Mouse (Mus musculus) hematopoietic stem cell, adult 5-6 weeks (primary cell): ENCODE results near the gene Pde4d. TPM values are rescaled to one million over a fixed set of nuclear protein-coding genes. Genes with fewer than 3 reads are reported as not detected.

Source experiments
- ATAC-seq, 2 experiments: fragments of 125-278 bp in 1 of 2; replicated peaks in 1 of 2; 2 replicates each; pipeline ENCODE4 v1.8.0; 2016 to 2017; ENCODE audit warnings: inconsistent platforms in 2 of 2, mild to moderate bottlenecking in 2 of 2, moderate number of reproducible peaks in 2 of 2, low read depth in 1 of 2, moderate TSS enrichment in 1 of 2; ENCODE audit not compliant: low FRiP score in 2 of 2, poor library complexity in 2 of 2, severe bottlenecking in 2 of 2, insufficient read depth in 1 of 2, low TSS enrichment in 1 of 2
- total RNA-seq: library from RNA; stranded (forward); fragments of 172-1452, 232-1000 nt; gene quantifications from 2 replicates; pipeline ENCODE4 v1.2.3, GENCODE M21; 2017

The Pde4d gene
- total RNA-seq, 1 experiment from 2014 or later, result 29.6 TPM

DNA sequence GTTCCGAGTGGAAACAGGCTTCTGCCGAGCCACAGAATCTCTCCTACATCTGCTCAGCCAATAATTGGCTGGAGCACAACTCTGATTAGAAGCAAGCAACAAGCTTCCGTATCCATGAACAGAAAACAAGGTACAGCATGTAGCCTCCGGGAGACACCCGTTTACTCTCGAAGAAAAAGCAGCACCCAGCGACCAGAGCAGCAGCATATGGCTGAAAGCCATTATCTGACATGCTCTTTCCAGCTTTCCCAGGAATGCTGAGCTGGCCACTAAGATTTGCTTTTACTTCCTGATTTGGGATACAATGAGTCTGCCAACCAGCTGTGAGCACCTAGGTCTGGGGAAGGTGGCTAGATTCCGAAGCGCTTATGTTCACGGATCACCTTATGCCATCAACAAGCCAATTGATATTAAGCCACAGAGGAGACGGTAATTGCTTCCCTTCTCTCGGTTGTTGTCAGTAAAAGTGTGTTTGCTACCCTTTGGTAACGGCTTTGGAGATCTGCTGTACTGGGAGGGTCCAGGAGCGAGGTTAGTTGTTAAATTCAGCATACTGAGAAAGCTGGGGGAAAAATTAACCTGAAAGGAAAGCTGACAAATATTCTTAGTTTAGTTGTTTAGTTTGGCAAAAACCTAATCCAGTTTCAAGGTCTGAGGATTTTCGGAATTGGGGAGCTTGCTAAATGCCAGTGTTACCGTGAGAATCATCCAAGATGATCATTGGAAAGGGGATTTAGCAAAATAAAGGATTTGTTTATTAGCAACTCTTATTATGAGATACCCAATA lies 1131.7 kb downstream of the Pde4d start:
- no peak for ATAC-seq

DNA sequence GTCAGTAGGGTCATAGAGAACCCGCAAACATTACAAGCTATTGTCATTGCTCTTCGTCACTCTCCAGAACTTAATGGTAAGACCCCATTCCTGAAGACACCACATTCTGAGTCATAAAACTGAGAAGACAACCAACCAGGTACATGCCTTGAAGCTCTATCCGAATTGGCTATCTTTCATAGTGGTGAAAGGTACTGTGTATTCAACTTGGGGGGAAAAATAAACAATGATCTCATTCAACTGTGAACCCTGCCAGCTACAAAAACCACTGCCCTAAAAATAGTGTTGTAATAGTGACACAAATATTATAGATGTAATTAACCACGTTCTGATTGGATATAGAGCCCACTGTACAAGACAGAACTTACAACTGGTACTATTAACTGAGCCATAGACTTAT lies 1140.3 kb downstream of the Pde4d start:
- ATAC-seq, result no peak

DNA sequence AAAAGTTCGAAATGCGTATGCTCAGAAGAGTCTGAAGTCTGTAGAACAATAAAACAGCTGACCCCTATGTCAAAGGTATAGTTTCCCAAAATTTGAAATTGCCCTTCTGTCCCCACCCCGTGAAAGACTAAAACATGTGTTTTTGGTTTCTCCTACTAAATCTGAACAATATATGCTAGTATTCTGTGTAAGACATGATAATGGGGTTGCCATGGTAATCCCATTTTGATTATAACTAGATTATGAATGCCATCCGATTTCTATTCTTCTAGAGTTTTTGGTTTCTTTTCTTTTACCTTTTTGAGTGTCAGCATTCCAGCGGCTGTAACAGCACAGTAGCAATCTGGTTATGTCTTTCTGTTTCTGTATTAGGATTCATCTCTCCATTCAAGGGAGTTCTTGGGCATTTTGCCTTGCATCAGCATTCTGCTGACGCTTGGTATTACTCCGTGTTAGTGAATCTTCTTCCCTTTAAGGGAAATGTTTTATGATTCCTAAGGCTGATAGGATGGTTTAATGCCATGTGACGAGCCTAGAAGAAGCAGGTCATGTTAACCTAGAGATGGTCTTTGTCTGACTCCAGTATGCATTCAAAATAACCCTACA lies 1142.5 kb downstream of the Pde4d start:
- no peak for ATAC-seq

DNA sequence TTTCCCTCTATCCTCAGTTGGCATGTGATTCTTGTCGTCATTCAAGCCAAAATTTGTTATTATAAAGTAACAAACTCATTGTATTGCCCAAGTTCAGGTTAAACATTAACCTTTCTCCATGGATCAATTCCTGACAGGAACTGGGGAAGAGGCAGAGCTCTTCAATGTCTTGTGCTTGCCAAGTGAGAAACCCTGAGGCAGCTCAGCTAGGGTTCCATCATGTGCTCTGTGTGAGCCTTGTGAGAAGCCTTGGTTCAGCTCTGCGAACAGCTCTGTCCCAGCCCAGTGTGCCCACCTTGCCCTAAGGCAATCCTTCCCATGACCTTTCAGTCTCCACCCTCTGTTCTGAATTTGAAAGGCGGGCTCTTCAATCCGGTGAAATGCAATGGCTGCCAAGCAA lies 1150.0 kb downstream of the Pde4d start:
- no peak for ATAC-seq

DNA sequence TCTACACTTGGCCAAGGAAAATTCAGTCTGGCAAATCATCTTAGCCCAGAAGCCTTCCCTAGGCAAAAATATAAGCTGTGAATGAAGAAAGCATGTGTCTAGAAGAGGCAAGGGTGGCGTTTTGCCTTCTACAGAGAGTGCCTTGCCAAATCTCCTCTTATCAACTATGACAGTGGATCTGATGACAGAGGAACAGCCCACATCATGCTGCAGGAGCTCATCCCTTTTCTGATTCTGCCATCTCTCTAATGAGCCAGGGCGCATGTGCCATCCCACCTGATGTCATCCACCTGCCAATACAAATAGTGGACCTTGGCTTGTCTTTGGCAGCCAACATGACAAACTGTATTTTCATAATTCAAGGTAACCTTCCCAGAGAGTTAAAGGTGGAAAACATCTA lies 1154.3 kb downstream of the Pde4d start:
- ATAC-seq, result no peak

DNA sequence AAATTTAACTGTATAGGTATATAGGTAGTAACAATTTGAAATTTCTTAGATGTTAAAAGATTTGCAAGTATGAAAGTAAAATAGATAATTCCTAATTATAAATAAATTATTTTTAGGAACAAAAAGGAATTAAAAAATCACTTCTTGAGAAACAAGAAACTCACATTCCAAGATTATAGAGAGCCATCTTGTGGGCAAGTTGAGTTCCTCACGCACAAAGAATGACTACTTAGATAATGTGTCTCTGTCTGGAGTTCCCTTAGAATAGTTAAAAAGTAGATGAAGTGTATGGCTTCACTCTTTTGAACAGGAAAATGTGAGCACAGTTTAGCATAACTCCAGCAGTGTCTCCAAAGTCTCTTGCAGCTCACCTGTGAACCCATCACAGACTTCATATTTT lies 1155.4 kb downstream of the Pde4d start:
- ATAC-seq, result no peak

DNA sequence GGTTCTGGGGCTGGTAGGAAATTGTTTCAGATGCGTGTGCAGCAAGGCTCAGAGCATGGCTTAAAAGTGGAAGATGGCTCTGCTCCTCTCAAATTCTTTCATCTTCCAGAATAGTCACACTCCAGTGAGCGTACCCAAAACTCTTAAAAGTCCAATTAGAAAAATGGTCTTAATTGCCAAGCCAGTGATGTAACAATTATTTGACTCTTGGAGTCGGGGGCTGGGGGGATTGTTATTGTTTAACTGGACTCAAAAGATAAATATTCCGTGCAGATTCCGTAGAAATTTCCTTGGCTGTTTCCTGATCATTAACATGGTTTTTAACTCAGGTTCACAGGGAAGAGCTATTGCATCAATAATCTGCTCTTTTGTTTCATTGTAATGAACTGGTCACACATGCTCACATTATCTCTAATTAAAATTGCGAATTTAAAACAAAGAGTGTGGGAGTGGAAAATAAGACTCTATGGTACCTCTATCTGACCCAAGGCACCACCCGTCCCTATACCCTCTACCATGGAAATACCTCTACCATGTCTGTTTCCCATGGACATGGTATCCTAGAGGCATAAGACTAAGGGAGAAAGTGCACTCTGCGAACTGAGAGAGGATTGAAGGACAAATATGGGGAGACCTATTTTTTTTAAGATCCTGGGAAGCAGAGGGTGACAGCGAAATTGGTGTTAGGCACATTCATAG lies 1159.5 kb downstream of the Pde4d start:
- no peak for ATAC-seq

DNA sequence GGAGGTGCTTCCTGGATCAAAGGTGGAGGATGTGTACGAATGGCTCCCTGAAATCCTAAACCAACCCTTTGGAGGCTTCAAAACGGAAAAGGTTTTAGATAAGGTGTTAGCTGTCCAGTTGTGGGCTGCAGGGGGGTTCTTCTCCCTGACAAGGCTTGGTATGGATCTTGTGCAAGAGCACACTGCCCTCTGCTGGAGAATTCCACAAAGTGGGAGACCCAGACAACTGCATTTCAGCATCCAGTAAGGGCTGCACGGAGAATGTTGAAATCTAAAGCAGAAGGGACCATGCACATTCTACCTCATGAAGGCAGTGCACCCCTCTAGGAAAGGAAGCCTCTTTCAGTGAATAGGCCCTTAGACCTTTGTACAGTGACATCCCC lies 1160.0 kb downstream of the Pde4d start:
- peak; percentile 58 to 59; a peak in 3 of 4 replicates for ATAC-seq

DNA sequence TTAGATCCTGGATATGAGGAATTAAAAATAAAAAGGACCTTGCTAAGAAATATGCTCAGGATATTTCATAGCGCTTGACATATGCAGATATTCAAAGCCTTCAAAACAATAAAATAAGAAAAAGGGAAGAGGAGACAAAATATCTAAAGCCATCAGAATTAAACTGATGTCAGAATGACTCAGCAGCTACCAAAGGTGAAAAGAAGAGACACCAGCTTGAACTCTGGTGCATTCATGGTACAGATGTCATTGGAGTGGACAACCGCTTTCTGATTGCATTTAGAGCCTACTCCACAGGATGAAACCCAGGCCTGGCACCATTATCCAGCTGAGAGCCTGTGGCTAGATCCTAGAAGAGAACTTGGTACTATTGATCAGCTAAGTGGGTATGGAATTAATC lies 1161.0 kb downstream of the Pde4d start:
- no peak for ATAC-seq

DNA sequence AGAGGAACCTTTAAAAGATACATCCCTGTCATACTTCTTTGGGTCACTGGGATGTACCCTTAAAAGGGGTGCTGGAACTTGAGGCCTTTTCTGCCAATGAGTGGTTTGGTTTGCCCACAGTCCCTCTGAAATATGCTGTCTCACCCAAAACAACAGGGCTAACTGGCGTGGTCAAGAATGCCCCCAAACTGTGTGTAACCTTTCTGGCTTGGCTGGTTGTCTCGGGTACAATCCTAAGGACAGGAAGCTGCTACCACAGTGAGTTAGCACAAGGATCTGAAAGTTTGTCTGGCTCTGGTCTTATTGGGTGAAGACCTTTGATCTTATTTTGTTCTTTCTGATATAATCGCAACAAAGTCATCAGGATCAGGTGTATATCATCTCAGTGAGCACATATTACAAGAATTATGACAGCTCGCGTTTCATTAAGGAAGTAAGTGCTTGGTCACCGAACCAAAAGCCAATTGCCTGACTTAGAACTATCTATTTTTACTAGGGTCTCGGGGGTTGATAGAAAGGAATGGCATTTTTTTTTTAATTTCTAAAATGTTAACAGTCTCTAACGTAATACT lies 1165.6 kb downstream of the Pde4d start:
- peak in 1 of 2 experiments; percentile 34; a peak in 2 of 4 replicates for ATAC-seq

DNA sequence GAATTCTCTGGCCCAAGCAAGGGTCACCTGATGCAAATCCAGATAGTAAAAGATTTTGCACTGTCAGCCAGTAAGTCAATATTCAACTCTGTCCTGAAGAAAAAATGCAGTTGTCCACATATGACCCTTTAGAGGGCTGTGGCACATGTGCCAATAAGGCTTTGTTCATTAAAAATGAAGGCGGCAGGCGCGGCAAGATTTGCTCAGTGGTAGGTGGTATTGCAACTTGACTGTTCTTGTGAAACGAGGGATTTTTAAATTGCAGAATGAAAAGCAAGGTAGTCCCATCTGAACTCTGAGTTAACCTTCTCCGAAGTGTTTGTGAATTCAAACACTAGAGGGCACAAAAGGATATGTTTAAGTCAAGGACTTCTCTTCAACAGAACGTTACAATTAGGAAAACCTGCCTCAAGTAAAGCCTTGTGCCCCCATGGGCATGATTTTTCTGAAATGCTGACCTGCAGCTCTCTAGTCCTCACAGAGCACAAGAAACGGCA lies 1166.1 kb downstream of the Pde4d start:
- ATAC-seq, result peak; percentile 73 to 80

DNA sequence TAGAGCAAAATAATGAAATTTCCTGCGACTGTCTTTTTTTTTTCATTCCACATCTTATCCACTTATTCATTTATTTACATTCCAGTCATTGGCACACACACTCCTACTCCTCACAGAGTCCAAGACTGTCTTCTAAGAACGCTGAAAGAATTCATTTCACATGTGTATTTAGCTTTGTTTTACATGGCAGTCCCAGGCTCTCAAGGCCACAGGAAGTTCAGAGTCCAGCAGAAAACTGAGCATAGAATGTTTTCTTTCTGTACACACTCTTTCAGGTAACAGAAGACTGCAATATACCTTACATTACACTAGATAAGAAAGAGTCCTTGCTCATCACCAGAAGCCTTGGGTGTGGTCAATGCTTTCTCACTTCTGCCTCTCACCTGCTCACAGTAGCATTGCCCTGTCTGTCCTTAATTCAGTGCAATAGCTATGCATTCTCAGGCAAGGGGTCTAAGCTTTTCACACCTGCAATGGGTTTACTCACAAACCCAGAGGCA lies 1169.5 kb downstream of the Pde4d start:
- ATAC-seq, result no peak

DNA sequence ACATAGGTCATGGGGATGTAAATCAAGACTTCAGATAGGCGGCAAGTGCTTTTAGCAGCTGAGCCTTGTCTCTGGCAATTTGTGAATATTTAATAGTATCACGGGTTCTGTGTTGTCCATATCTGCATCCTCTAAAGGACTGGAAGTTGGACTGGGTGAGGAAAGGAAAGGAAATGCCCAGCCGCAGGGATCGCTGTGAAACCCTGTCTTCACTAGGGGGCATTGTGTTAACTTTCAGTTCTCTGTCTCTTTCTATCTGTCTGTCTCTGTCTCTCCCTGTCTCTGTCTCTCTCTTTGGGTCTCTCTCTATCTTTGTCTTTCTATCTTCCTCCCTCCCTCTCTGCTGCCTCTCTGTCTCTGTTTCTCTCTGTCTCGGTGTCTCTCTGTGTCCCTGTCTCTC lies 1172.5 kb downstream of the Pde4d start:
- ATAC-seq, result no peak

DNA sequence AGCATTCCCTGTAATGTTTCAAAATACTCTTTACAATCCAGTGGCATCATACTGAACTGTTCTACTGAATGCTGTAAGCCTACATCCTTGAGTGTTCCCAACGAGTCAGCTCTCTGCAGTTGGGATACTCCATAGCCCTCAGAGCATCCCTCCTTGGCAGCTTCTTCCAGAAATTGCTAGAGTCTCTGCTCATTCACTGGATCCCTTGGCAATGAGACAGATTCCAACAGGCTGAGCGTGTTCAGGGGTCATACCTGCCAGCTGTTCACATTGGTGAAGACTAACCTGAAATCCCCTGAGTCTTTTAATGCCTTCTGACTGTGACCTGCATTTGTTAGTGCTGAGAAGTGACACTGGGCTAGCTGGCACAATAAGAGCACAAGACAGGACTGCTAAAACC lies 1173.5 kb downstream of the Pde4d start:
- ATAC-seq, result no peak

DNA sequence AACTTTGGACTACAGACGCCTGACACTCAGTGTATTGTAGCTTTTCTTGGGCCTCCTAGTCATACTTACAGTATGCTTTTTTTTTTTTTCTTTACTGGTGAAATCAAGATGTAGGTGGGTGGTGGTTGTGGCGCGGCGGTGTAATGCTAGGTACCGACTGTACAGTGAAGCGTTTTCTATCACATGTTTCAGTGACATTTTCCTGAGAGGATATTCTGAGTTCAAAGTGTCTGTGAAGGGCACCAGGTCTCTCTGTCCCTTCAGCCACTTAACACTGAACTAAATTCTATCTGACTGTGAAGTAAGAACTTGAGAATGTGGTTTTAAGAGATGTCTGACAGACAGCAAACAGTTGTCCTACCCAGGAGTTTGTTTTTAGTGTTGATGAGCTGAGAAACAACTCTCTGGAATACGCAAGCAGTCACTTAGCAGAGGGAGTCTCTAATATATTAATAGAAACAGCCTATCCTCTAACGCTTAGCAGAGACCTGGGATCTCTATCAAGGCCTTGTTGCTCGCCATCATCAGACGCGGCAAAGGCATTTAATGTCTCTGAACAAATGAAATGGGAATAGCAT lies 1175.1 kb downstream of the Pde4d start:
- no peak for ATAC-seq

DNA sequence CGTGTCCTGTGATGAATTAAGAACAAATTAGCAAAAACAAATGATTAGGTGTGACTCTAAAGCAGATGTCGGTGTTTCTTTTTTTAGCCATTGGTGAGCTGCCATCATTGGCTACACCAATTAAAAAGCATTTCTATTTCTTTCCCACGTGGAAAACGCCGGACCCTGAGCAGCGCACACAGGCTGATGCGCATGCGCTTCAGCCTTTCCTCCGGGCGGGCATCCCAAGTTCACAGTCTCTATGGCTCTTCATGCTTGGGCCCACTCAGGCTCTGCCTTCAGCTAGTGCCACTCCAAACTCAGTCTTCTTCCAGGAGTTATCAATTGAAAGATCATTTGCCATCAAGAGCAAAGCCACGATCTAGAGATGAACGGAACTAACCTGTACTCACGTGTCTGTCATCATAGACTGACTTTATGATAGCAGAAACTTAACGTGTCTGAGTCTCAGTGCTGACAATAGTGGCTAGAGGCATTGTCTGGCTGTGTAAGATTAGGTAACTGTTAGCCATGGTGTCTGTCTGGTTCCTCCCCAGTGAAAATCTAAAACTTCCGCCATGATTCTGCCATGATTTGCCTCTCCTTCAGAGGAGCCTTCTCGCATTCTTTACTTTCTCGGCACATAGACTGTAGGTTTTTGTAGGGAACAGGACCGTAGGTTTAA lies 1175.8 kb downstream of the Pde4d start:
- no peak for ATAC-seq

DNA sequence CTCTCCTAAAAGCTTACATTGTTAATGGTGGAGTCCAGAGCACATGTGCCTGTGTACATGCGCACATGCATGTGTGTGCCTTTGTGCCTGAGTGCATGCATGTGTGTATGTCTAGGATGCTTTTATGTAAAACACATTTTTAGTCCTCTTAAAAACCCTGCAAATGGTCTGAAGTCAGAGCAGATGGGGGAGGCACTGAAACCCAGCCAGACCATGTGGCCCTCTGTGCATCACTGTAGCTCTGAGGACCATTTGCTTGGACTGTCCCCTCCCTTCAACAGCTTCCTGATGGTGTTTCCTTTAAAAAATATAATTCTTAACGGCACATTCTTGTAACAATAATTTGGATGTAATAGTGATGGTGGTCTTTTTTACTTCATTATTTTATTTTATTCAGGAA lies 1177.5 kb downstream of the Pde4d start:
- no peak for ATAC-seq
